Mouse (Mus musculus): Measurements from ENCODE around the gene Tmeff1.

- TF ChIP-seq EP300 (IDR thresholded peaks at IDR 0.05; ENCODE audit: low read depth) (no peak), CTCF (IDR thresholded peaks at IDR 0.05; ENCODE audit: low read depth) (no peak)
These were observed 92.3 kb downstream of the Tmeff1 start for GRCm38 (mm10) chr4:48677276-48677675.
